Mouse (Mus musculus) thymus, postnatal 25 days (tissue): ENCODE results near the gene Ptpn22.
"Not testable (repeated sequence)": the region's sequence is repeated elsewhere in the genome, so short reads cannot be mapped to it uniquely, and the experiment has no call there.

ENCODE experiments used
- DNase-seq: peaks from one replicate; pipeline ENCODE4 v3.0.0; 2022

Ptpn22 gene

DNA sequence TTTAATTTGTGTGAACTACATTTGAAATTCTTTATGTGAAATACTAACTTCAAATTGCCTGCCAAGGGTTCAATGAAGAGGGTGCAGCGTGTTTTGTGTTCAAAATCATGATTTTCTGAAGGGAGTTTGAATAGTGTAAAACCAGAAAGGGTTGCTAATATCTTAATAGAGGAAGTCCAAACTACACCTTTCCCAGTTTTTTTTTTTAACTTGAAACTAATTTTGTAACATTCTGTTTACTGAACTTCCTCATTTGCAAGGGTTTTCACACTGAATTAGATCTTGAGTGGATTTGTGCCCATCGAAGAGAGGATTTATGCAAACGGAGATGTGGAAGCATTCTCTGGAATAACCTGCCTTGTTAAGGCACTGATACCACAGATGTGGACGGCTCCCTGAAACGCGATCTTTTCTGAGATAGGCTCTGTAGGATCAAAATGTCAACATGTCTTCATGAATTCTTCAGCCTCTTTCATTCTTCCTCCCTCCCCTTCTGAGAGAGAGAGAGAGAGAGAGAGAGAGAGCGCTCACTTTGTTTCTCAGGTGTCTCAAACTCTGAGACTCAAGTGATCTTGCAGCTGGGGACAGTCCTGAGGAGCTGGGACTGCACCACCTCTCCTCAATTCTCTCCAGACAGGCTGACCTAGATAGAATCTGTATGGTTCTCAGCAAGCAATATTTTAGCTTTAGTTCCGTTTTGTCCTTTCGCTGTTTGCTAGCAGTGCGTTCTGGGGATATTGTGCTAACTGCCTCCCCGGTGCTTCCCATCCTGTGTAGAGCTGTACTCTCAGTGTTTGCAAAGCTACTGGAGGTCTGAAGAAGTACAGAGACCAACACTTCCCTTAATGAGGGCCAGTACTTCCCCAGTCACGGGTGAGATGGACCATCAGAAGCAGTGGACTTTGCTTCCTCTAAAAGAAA, at the start of gene Ptpn22:
Gene Ptpn22, plus strand, starts transcription at position 915 of the 921 bp plus-strand sequence.
- peak; percentile 71 for DNase-seq

DNA sequence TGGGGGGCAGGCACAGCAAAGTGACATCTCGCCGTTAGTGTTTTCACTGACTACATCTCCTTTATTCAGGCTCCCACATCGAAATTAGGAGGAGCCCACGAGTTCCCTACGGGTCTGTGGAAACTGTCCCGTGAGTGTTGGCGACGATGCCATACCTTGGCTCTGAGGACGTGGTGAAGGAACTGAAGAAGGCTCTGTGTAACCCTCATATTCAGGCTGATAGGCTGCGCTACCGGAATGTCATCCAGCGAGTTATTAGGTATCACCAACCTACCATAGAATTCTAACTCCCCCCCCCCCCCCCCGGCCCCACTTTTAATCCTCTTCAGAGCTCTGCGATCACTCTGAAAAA, 49.8 kb upstream of the Ptpn22 start:
- no peak for DNase-seq

DNA sequence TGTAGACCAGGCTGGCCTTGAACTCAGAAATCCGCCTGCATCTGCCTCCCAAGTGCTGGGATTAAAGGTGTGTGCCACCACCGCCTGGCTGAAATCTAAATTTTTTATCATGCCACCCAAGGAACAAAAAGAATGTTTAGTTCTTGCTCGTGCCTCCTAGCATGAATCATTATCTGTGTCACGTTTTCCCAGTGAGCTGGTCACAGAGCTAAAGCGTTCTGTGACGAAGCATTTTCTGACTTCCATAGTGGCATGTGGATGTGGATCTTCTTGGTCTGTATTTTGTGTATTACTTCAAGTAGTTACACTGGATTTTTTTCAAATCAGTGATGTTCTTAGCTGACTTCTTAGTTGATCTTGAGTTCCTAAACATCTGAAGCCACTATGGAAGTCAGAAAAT, 48.6 kb upstream of the Ptpn22 start:
- DNase-seq, result no peak

DNA sequence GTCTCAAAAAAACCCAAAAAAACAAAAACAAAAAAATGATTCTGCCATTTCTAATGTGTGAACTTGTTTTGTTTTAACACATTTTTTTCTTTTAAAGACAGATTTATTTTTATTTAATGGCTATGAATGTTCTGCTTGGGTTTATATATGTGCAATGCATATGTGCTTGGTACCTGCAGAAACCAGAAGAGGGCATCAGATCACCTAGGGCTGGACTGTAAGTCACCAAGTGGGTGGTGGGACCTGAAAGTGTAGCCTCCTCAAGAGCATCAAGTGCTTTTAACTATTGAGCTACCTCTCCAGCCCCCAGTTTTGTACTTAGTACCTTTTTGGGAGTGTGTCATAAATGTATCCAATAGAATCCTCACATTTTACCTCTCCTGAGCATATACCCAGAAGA, 32.0 kb upstream of the Ptpn22 start:
- DNase-seq, result peak; percentile 23

DNA sequence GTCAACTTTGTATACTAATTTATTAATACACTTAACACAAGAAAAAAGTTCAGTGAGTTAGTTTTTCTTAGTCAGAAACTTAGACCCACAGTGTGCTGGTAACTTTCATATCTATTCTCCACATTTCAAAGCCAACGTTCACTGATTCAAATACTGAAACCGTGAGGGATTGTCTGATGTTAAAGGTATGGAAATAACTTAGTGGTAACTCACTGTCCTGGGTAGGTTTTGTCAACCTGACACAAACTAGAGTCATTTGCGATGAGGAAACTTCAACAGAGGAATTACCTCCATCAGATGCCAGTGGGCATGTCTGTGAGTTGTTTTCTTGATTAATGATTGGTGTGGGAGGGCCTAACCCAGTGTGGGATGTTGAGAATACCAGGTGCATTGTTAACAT, 30.6 kb upstream of the Ptpn22 start:
- no peak for DNase-seq

DNA sequence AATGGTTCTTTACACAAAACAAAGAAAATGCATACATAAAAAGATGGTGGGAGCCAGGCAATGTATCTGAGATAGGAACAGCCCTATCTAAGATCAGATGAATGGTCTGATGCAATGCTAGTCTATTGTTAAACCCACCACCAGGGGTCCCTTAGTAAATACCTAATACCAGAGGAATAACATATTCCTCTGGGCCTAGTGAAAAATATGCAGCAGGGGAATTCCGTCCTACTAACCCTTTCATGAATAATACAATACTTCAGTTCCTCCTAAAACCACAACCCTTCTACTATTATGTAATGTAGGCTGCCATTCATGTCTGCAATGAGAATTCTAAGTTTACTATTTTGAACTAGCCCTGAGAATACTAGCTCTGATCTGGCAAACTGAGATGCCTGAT, 28.9 kb upstream of the Ptpn22 start:
- not testable (repeated sequence) for DNase-seq

DNA sequence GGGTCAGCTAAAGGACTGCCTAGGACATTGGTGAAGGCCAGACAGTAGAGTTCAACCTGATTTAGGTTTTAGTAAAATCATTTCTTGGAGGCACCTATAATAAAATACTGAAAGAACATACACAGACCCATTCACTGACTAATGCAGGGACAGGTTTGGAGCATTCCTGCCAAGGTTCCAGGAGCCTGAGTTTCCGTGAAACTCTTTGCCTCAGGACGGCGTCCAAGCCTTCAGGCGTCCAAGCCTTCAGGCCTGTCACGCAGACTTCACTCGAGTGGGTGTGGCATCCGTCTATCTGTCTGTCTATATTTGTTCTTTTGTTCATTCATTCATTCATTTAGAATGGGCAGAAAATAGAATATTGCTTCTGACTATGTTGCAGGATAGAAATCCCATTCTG, 28.4 kb upstream of the Ptpn22 start:
- no peak for DNase-seq

DNA sequence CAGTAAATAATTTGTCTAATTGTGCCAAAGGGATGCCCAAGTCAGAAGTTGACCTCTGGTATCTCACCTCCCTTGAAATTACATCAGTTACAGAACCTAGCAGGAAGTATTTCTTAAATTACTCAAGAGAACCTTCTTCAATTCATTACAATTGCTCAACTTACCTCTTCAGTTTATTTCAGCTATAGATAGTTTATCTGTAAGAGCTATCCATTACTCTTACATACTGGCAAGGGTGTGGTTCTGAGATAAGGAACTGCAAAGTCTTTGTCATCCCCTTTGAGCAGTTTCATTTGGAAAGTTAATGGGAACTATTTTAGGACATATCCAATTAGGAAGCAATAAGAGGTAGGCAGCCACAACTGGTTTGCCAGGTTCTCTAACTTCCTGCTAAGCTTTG, 27.2 kb upstream of the Ptpn22 start, which contains the start of gene Bcl2l15:
Gene Bcl2l15, plus strand, starts transcription at position 176 of the 400 bp plus-strand sequence.
- no peak for DNase-seq

DNA sequence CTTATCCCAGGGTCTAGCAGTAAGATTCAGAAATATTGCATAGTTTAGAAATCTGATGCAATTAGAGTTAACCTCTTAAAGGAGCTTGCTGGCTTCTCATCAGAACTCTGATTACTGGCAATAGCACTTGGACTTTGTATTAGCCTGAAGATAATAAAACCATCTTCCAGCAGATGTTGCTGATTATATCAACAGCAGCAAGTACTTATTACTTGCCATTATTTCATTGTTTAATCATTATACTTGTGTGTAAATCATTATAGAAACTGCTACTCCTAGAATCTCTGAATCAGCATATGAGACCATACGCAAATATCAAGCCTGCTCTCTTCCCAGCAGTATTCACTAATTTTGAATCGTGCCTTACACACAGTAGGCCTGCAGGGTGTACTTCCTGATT, 25.6 kb upstream of the Ptpn22 start:
- DNase-seq, result no peak

DNA sequence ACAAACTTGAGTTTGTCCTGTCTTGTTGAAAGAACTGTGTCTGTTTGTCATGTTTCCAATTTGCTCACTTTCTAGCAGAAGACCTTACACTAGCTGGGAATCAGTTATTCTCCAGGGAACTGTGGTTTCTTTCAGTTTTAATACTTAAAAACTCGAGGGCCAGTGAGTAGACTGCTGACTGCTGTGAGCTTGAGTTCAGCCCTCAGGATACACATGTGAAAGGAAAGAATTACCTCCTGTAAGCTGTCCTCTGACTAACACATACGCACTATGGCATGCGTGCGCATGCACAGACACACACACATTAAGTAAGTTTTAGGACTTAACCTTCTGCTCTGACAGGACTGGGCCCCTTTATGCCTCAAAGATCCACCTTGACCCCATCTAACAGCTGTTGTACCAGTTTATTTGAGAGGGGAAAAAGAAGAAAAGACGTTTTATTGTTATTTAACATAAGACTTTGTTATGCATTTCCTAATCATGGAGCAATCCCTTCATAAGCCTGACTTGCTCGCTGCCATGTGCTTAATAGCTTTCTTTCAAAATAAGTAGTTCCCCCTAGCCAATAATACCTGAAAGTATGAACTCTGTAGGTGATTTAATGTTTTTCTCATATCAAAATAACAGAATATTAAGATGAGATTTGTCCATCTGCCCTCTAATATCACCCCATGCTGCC, 24.2 kb upstream of the Ptpn22 start:
- no peak for DNase-seq

DNA sequence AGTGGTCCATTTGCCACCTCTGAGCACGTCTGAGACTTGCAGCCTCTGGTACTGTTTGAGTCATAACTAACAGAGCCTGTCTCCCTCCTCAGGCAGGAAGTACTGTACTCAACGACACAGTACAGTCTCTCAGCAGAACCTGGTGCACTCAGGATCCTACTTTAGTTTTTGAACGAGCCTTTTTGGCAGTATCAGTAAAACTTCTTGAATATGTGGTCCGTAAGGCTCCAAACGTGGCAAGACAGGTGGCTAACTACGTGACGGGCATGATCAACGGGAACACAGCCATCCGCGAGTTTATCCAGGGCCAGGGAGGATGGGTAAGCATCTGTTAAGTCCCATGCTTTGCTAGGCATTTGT, 23.7 kb upstream of the Ptpn22 start:
- DNase-seq, result no peak

DNA sequence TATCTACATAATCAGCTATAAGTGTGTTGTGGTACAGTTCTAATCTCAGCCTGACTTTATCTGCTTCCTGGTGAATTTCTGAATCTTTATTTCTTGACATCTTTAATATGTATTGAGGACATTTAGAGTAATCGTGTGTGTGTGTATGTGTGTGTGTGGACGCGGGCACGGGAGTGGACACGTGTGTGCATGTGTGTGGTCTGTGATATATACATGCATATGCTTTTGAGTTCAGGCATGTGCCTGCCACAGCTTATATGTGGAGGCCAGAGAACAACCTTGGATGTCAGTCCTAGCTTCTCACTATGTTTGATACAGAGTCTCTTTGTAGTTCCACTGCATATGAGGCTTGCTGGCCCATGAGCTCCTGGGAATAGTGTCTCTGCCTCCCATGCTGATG, 23.1 kb upstream of the Ptpn22 start:
- no peak for DNase-seq

DNA sequence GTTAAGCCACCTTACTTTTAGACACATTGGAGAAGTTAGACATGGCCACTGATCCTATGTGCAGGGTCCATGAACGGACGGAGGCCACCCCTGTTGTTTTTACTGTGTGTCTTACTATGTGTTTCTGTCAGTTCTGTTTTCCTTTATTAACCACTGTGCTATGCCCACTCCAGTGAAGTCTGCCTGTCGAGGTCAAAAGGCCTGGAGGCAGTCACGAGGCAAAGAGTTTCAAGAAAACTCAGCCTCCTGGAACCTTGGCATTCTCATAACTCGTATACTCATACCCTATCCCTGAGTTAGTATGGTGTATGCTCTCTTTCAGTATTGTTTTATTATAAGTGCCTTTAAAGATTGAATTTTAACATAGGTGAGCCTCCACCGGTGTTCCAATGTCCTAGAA, 19.9 kb upstream of the Ptpn22 start:
- DNase-seq, result no peak

DNA sequence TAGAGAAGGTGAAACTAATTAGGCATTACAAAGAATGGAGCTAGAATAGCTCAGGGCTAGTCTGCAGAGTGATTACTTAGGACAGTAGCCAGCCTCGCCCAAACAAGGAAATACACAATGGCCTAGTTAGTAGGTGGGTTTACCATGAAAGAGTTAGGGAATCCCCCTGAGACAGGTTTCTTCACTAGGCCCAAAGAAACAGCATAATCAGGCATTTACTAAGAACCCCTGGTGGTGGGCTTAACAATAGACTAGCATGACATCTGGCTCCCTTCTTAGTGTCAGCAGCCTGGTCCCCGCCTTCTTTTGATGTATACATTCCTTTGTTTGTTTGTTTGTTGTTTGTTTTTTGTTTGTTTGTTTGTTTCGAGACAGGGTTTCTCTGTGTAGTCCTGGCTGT, 19.4 kb upstream of the Ptpn22 start:
- not testable (repeated sequence) for DNase-seq

DNA sequence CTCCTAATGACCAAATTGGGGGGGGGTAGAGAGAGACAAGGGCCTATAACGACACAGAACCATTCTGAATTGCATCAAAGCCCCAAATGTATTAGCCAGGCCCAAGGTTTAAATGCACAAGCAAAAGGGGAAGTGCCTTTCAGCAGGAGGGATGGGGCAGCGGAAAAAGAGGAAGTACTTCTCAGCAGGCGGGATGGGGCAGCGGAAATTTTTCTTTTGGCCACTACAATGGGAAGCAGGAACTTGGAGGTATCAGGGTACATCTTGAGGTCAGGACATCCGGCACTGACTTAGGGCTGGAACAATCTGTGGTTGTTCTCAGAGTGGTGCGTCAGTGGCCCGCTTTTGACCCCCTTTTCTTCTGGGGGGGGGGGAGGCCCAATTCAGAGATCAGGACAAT, 18.6 kb upstream of the Ptpn22 start:
- not testable (repeated sequence) for DNase-seq

DNA sequence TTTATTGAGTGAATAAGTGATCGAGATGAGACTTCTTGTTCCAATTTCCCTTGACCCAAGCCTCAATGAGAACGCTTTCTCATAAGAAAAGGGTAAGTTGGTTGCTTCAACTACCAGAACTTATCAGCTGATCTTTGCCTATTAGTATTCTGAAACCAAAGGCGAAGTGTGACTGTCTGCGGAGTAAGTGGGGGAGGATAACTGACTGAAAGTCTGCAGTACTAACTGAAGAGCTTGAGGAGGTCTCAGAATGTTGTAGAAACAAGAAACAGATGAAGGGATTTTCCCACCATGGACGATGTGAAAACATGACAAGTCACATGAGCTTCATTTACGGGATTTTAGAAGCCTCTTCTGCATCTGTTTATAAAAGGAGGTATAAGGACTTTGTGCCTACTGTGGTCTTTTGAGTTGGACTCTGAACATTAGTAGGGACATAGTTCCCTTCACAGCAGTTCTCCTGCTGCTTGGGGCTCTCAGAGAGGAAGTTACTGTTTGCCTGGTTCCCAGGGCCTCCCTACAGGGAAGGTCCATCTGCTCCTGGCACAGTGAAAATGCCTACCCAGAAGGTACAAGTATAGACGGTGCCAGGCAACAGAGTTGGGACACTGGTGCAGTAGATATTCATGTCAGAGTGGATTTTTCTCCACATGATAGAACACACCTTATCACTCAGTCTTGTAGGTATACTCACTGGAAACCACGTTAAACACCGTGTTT, 8.8 kb upstream of the Ptpn22 start:
- no peak for DNase-seq

DNA sequence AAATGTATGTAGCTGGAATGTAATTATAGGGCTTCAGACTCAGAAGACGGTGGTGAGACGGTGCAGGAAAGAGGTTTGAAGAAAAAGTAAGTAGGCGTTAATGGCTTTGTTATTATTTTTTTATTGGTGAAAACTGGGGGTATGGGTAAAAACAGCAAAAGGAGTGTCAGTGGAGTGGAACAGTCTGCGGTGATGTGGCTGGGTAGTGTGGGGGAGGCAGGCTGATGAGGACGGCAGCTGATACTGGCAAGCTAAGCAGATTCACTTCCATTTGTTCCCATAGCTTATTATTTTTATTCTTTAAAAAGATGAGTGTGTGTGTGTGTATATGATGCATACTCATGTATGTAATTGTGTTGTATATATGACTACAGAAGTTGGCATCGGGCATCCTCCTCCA, 8.1 kb upstream of the Ptpn22 start:
- DNase-seq, result no peak

DNA sequence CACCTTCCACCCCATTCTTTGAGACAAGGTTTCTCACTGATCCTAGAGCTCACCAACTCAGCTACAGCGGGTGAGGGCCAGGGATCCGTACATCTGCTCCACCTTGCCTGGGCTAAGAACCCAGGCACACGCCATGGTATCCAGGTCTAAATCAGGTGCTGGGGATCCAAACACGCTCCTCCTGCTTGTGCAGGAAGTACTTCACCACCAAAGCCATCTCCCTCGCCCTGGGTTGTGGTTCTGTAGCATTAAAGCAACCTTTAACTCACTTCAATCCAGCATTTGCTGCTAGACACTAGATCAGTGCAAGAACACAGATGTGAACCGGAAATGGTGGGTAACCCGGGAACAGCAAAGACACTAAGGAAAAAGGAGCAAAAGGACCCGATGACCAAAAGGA, 7.7 kb upstream of the Ptpn22 start:
- no peak for DNase-seq

DNA sequence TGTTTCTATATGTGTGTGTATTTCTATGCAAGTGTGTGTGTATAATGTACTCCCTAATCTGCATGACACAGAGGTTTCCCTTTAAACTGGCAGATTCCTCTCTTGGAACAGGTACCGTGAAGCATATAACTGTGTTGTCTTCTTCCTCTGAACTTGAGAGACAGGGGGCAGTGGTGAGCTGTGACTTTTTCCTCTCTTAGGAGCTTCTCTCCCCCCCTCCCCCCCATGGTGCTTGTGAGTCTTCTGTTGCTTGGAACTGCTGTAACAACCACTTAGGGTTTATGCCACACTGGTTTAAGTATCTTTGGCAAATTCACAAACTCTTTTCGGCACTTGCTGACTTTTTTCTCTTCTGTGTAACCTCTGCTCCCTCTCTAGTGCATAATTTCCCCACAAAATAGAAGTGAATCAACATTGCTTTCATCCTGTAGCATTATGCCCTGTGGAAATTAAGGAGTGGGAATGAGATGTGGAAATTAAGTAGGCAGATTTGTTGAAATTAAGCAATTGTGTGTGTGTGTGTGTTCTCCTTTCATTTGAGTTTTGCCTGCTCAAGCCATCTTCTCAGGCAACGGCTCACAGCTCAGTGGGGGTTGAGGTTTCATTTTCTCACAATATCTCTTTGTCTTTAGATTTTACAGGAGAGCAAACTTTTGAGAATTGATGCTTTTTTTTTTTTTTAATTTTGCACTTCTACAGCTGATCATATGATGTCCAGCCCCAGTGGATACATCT, 6.9 kb upstream of the Ptpn22 start:
- peak; percentile 90 for DNase-seq

DNA sequence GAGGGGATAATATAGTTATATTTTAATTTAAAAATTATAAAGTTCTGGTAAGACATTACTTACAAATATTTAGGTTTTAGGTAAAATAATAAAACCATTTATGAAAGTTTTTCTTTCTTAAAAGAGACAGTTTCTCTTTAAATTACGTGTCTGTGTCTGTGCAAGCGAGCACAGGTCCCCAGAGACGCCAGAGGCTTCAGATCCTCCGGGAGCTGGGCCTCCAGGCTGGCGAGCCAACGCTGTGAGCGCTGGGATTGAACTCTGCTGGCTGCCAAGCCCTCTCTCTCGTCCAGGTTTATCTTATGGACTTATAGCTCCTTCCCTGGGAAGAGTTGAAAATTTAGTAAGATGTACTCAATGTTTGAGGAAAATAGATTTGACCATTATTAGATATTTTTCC, 5.8 kb upstream of the Ptpn22 start:
- no peak for DNase-seq

DNA sequence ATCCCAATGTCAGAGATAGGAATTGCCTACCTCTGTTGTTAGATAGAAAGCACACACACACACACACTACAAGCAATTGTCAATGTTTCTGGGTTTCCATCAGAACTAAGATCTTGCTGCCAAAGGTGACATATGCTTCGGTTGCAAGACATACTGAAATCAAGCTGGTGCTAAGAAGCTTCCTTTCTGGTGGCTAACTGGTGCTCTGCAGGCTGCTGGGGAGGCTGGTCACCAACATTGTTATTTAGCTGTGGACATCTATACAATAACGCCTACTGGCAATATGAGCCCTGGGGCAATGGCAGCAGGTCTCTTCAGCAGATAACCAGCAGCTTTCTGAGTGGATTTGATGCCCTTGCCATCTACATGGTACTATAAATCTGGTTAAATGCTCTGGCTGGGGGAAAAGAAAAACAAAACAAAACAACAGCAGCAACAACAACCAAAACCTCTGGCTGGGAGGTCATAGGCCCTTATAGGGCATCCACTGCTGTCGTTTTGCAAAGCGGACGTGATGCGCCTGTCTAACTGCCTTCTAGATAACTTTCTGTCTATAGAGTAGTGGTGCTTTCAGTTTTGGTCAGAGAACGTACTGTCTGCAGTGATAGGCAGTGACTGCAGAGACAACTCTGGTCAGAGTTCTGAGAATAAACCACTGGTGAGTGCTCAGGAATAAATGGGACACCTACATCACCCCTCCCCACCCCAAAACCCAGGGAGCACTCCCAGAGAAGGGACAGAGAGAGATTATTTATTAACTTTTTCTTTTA, 2.4 kb upstream of the Ptpn22 start:
- no peak for DNase-seq

DNA sequence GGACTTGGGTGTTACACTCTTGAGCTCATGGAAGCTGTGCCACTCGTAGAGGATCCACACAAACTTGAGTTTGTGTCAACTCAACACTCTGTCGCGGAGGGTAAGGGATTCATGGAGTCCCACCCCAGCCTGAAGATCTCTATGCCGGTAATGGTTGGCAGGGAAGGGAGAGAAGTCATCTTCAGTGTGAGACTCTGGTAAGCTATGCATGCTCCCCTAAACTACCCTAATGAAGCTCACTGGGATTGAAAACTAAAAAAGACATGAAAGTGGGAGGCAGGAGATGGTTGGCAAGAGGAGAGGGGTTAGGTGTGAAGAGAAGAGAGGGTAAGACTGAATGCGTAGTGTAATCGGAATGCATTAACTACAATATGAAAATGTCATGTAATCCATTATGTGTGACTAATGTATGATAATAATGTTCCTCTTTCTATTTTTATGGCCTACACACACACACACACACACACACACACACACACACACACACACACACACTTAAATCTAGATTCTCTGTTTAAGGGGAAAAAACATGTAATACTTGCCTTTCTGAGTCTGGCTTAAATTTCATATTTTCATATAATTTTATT, 1.5 kb upstream of the Ptpn22 start:
- DNase-seq, result no peak
